Mouse (Mus musculus) G1E (cell line): ENCODE measurements around the gene Upf3a.

Source experiments
- CTCF ChIP-seq: IDR thresholded peaks from 2 replicates; pipeline ENCODE4 v1.5.1; 2012; ENCODE audit warnings: low read depth, low read length, inconsistent platforms, mixed read lengths
- POLR2AphosphoS5 ChIP-seq: IDR thresholded peaks from 2 replicates; pipeline ENCODE4 v1.6.1; 2012; ENCODE audit warnings: low read depth, low read length, inconsistent platforms; ENCODE audit not compliant: insufficient replicate concordance

DNA sequence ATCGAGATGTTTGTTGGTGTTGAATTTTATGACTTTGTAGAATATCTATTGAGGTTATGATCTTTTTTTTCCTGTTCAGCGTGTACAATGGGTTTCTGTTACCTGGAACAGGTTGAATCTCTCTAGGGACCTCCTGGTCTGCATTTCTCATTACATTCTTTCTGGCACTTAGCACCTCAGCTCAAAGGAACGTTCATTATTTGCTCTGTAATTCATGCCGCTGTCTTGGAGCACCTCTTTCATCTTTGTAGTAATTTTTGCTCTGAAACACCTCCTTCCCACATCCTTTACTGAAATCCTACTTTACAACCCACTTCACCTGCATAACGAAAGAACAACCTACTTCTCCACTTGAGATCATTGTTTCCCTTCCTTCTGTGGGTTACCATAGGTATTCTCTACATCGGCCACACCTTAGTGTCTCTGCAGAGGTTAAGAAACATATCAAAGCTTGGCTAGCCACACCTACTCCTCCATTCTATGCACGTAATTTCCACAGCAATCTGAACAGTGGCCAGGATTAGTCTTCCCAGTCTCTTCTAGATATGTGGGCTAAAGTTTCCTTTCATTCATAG, 43.3 kb downstream of the Upf3a start:
- TF ChIP-seq CTCF (no peak), POLR2AphosphoS5 (no peak)
